Mouse (Mus musculus) brain, embryonic 18.5 days (tissue): Measurements from ENCODE around the gene Pde9a.

ENCODE experiments used
- DNase-seq: peaks from one replicate; pipeline ENCODE4 v3.0.0-alpha.2; 2012; ENCODE audit warnings: low read depth, low spot score

Pde9a gene

DNA sequence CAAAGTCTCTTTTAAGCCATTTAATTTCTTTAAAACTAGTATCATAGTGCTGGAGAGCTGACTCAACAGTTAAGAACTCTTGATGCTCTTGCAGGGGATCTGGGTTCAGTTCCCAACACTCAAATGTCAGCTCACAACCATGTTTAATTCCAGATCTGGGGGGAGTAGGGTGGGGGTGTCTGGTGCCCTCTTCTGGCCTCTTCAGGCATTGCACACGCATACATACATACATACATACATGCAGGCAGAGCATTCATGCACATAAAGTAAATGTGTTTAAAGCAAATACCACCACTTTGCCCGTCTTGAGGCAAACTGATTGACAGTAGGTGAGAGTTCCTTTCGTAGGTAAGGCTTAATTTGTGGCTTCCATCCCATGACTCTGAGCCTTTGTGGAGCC lies 80.8 kb downstream of the Pde9a start:
- DNase-seq = no peak

DNA sequence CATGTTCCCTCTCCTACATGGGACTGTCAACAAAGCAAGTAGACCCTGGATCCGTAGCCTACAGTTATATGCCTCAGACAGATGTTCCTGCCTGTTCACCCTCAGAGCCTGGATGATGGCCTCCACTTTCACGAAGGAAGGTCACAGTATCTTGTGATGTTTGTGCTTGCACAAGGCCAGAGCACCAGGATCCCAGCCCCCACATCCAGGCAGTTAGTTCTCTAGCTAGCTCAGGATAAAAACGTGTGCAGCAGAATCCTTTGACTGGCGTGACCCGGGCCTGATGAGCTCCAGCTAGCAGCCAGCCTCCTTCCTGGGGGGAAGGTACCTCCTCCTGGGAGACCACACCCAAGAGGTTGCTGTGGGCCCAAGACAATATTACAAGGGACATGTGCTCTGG lies 82.5 kb downstream of the Pde9a start:
- no peak for DNase-seq

DNA sequence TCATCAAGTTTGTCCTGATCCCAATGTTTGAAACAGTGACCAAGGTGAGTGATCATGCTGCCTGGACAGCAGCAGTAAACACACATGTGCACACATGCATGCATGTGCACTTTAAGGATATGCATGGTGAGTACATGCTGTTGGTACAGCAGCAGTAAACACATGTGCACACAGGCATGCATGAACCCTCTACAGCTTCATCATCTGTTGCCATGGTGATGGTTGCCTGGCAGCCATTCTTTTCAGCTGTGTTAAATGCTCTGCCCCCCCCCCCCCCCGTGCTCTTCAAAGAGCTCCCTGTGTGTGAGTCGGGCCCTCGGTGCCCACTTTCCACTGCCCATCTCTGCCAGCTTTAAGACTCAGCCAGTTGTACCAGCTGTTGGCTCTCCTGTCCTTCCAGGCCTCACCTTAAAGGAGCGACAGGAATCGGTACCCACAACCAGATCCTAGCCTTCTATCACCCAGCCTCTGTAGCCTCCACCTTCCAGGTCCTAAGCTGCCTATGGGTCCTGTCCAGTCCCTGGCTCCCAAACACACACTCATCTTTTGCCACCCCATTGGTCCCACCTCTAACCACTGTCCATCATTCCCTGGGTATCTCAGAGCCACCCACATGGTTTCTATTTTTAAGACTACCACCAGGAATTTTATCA lies 84.9 kb downstream of the Pde9a start:
- no peak for DNase-seq

DNA sequence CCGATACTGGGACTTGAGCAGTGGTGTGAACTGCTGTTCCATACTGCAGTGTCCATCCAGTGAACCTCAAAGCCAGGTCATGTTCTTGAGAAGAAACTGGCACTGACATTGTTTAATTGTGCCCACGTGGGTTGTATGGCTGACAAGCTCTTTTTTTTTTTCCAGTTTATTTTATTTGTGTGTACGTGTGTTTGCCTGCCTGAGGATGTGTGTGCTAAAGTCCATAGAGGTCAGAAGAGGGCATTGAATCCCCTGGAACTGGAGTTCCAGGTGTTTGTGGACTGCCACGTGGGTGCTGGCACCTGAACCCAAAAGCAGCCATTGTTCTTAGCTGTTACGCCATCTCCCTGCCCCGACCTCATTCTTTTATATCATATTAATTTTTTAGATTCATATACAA lies 88.4 kb downstream of the Pde9a start:
- no peak for DNase-seq

DNA sequence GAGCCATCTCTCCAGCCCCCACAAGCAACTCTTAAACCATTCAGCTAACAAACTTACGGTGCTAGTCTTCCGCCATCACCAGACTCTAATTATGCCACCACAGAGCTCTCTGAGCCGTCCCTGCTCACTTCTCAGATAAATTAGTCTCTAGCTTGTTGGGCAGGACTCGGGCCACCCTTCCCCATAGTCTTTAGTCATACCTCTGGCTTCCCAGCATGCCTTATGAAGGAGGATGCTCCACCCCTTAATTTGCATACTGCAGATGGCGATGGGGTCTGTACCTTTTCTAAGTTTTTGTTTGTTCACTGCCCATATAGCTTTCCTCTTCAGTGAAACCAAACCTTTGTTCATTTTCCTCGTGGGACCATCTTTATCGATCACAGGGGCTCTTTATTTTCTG lies 92.6 kb downstream of the Pde9a start:
- DNase-seq = no peak

DNA sequence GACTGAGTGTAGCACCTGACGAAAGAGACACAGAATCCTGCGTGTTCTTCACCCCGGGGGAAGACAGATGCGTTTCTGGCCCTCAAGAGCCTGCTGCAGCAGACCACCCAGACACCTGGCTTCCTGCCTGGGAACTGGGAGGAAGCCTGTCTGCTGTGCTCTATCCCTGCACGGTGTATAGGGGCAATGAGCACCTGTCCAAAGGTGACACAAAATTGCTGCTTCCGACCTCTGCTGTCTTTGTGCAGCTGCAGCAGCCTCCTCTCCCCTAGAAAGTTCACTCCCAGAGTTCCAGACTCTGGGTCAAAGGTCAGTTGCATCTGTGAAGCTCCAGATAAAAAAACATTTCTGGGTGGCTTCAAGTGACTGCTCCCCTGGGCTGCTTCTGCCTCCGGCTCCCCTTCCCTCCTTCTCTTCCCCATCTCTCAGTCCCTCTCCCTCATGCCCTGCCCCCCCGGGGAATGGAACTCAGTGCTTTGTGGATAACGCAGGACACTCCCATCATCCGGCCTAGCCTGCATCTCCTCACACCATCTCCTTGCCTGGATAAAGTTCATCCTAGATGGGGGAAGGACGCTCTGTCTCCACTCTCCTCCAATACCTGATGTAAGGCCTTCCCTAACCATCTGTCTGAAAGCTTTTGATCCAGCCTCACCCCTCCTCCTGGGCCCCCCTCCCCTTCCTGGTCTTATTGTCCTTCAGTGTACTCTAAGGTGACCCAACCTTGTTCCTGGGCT lies 93.3 kb downstream of the Pde9a start:
- no peak for DNase-seq

DNA sequence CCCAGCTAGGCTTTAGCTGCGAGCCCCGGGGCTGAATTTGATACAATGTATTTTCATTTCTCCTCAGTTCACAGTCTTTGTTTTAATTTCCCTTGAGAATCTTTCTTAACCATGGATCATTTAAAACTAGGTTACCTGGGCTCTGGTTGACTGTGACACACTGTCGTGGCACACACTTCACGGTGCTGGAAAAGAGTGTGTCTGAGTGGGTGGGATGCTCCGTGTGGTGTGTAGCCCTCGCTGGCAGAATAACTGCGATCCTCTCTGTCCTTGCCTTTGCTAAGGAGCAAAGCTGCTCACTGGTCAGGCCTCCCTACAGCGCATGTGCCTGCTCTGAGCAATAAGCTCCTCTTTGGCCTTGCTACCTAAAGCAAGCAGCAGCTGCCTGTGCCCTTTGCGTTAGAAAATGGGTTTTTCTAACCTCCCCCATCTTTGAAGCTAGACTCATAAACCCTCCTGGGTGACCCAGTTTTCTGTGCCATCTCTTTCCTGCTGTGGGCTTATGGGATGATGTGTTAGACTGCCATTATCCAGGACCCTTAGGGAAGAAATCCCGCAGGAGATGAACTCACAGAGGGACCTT lies 100.7 kb downstream of the Pde9a start:
- no peak for DNase-seq

DNA sequence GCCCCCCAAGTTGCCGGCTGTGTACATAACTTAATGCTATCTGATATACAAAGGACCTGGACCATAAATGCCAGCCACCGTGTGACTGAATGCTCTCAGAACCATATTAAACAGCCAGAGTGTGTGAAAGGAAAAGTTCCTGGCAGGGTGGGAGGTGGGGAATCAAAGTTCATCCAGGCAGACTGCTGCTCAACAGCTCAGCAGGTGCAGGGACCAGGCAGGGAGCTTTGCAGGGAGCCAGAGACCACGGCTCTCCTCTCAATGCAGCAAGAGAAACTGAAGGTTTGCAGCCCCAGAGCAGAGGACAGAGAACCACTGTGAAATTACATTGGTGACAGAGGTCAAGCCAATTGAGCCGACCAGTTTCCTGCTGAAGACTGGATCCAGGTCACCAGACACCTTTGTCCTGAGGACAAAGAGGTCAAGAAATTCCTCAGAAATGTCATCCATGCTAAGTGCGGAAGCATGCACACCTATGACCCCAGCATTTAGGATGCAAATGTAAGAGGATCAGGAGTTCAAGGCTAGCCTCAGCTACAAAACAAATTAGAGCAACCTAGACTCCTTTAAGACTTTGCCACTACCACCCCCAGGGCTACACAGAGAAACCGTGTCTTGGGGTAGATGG lies 101.5 kb downstream of the Pde9a start:
- DNase-seq = no peak

DNA sequence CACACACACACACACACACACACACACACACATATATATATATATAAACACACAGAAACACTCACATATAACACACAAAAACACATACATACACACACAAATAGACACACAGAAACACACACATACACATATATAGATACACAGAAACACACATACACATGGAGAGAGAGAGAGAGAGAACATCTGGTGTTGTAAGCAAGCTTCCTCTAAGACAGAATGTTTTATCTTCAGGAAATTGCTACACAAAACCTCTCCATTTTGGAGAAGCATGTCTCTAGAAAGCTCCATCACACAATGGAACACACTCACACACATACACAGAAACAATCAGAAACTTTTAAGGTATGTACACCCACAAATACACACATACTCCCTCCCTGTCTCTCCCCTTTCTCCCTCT lies 105.3 kb downstream of the Pde9a start:
- DNase-seq = no peak

DNA sequence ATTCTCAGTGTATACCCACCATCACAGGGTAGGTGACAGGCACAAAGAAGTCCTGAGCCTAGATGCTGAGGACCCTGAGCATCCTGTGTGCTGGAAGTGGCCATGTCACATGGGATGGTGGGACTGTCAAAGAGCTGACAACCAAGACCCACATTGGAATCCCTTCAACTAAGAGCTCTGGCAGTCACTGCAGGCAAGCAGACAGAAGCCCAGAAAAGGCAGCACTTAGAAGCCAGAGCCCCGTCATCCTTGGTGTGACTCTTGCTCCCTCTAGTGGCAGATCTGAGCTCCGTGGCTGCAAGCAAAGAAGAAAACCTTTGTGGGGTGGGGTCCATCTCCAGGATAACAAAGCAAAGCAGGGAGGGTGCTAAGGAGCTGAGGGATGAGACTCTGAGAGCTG lies 106.4 kb downstream of the Pde9a start:
- peak; percentile 78 for DNase-seq

DNA sequence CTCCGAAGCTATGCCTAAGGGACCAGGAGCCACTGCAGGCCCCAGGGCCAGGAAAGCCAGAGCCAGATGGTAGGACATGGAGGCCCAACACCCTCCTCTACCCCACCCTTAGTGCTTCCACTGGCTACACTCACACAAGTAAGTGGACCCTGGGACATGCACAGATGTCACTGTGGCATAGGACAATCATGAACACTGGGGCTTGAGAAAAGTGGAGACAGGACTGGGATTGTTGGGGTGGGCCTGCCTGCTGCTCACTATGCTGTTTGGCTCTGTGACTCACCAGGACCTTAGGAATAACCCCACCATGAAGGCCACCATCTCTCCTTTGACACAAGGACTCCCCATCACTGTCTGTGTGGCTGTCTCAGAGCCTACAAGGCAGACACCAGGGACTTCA lies 109.0 kb downstream of the Pde9a start:
- DNase-seq = no peak

DNA sequence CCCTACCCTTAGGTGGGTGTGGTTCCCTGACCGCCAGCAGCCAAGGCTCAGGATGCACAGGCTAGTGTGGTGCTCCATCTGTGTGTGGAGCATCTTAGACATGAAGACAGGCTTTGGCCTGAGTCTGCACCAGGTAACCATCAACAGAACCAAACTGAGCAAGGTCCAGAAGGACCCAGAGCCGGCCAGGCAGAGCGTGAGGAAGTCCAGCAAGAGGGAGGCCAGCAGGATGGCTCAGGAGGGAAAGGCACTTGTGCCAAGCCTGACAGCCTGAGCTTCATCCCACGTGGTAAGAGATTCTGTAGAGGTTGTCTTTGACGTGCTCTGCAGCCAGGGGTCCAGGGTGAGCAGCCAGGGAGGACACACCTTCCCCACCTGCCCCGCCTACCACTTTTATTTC lies 111.7 kb downstream of the Pde9a start:
- no peak for DNase-seq

DNA sequence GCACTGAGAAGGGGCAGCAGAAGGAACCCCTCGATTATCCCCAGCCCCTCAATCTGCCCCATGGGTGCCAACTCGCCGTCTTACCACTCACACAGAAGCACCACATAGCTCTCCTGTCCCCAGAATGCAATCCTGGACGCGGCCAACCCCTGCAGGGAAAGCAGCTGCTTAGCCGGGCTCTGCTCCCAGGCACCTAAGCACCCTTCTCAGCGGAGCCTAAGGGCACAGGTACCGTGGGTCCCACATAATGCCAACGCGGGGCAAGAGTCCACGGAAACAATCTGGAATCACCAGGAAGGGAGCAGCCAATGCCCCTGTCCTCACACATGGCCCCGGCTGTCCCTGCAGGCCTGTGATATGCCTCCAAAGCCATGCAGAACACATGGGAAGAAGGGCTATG lies 113.7 kb downstream of the Pde9a start:
- no peak for DNase-seq

DNA sequence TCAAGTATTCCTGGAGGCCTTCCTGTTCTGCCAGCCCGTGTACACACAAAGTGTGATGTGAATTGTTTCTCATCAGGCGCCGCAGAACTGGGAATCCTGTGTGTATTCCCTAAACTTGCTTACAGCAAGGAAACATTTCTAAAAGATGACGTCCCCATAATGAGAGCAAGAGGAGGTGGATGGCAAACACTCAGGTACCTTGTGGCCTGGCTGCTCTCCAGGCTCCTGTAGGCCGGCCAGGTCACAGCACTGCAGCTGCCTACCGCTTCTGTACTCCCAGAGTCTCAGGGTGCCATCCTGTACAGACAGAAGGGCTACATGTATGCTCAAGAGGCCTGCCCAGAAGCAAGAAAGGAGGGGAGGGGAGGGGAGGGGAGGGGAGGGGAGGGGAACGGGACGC lies 114.4 kb downstream of the Pde9a start:
- DNase-seq = no peak

DNA sequence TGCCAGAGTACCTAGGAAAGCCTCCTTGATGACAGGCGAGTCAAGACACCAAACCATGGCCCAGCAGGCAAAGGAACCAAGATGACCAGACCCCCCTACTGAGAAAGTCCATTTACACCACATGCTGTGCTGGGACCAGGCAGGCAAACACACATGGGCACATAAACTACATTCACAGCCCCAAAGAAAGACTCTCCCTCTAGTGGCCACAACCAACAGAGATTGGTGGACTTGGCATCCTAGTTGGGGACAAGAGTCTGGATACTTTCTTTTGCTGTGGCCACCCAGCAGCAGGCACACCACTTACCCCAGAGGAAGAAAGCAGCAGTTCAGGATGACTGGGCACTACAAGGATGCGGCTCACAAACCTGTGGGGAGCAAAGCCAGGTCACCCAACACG lies 114.9 kb downstream of the Pde9a start:
- no peak for DNase-seq

DNA sequence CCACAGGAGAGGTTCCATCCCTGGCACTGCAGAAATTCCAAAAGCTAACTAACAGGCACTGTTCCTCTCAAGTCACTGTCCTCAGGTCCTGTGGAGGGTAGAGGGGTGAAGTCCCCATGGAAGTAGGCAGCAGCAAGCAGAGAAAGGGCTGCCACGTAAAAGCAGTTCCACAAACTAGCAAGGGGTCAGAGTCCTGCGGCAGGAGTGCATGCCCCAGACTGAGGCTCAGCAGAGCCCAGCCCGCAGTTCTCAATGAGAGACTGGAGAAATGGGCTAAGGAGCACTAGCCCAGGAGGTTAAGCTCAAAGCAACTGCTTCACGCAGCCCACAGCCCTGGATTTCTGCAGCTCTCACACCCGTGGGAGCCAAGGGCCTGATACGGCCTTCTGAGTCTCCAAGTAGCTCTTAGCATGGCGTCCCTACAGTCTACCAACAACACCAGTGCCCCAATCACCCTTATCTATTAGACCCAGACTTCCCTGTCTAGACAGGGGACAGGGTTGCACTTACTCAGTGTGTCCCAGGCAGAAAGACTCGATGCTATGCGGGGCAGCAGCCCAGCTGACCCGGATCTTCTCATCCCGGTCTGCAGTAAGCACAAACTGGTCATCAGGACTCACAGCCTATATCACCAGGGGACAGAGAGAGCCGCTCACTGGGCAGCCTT lies 116.4 kb downstream of the Pde9a start:
- no peak for DNase-seq

DNA sequence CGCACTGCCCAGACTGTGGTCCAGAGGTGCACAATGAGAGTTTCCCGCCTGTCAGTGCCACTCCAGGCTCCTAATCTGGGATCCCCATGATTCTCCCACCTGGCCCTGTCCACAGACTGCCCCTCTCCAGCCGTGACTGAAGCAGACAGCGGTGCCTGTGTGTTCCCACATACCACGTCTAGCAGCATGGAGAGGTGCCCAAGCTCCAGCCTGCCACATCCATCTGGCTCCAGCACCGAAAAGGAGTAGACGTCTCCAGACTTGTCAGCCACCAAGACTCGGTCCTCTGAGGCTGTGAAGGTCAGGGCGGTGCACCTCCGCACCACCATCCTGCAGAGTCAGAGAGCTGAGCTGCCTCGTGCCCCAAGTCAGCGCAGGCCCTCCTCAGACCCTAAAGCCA lies 117.3 kb downstream of the Pde9a start:
- DNase-seq = no peak

DNA sequence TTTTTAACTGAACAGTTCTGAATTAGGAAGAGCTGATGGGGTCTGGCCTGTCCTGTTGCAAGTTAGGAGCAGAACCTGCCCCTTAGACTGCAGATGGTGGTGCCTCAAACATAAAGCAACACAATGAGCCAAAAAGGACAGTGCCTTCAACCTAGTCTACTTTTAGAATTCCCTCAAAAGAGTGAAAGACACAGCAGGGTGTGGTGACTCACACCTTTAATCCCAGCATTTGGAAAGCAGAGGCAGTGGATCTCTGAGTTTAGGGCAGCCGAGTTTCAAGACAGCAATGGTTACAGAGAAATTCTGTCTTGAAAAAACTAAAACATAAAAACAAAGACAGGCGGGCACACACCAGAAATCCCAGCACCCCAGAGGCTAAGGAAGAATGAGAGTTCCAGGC lies 117.9 kb downstream of the Pde9a start:
- no peak for DNase-seq

DNA sequence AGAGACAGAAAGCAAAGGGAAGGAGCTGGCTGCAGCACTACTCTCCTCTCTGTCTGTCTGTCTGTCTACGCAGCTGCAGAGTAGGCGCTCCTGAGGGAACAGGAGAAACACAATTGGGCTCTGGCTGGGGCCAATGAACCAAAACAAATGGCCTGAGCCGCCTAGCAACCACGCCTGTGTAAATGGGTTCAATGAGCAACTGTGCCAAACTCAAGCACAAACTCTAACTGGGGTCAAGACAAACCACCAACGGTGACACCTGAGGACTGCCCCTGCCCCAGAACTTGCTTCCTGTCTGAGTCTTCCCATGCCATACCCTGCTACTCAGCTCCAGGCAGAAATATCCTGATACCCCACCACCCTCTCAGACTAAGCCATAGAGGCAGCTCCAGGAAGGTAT lies 119.0 kb downstream of the Pde9a start:
- no peak for DNase-seq

DNA sequence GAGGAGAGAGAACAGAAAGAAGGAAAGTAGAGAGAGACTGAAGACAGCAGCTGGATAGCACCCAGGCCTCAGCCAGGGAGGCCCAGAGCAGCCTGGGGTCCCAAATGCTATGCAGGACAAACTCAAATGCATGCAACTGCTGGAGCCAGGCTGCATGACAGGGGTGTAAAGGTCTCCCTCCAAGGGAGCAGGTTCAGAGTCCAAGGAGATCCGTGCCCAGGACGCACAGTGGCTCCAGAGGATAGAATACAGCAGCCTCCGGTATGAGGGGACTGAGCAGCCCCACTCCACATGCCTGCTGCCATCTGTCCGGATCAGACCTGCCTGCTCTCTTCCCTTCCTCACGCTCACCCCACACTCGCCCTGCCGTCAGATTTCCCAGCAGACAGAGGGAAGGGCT lies 120.3 kb downstream of the Pde9a start:
- DNase-seq = no peak

DNA sequence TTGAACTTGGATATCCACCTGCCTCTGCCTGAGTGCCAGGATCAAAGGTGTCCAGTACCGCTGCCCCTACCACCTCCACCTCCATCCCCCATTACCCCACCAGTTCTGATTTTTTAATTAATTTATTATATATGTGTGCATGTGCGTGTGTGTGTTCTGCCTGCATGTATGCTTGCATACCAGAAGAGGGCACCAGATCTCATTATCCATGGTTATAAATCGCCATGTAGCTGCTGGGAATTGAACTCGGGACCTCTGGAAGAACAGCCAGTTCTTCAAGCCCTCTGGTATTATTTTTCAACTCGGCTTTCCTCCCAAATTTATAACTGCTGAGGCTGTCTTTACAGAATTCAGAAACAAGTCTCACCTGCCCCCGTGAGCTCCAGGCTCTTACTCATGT lies 124.9 kb downstream of the Pde9a start:
- DNase-seq = no peak

DNA sequence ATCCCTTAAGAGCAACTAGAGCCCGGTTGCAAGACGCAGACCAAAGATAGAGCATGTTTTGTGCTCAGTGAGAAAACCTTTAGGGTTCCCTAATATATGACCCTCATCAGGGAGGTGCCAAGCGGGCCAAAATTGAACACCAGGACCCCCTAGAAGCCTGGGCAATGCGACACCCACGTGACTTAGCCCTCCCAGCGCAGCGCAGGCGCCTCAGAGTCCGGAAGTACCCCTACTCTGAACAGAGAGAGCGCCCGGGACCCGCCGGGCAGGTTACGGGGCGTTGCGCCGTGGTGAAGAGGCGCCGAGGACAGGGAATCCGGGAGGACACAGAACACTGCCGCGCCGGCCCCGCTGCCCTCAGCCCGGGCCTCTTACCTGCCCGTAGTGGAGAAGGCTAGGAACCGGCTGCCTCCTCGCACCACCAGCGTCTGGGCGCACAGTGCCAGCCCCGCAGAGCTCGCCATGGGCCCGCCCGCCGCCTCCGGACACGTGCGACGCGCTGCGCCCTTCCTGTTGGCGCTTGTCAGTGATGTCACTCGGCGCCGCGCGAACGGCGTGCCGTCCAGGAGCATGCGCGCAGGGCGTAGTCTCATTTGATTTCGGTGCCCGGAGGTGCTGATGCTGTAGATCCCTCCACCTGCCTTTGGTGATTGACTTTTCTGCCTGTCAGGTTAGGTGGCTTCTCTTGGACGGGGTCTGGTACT lies 125.9 kb downstream of the Pde9a start:
- DNase-seq = peak; percentile 89
